Mouse (Mus musculus) ES-E14 (cell line): ENCODE data around the gene Gga1.

Experiments
- CHD2 ChIP-seq: IDR thresholded peaks from 2 replicates; pipeline ENCODE4 v1.6.1; 2014; ENCODE audit warnings: mild to moderate bottlenecking, low read depth, low read length, inconsistent platforms
- HCFC1 ChIP-seq: IDR thresholded peaks from 2 replicates; pipeline ENCODE4 v1.6.1; 2012; ENCODE audit warnings: low read length, inconsistent platforms, borderline replicate concordance; ENCODE audit not compliant: insufficient read depth
- MAFK ChIP-seq: IDR thresholded peaks from 2 replicates; pipeline ENCODE4 v1.6.1; 2014; ENCODE audit warnings: mild to moderate bottlenecking, low read depth, low read length, inconsistent platforms; ENCODE audit not compliant: insufficient read depth
- ZC3H11A ChIP-seq: IDR thresholded peaks from 2 replicates; pipeline ENCODE4 v1.6.1; 2012; ENCODE audit warnings: low read depth, mild to moderate bottlenecking, inconsistent platforms, low read length, borderline replicate concordance

DNA sequence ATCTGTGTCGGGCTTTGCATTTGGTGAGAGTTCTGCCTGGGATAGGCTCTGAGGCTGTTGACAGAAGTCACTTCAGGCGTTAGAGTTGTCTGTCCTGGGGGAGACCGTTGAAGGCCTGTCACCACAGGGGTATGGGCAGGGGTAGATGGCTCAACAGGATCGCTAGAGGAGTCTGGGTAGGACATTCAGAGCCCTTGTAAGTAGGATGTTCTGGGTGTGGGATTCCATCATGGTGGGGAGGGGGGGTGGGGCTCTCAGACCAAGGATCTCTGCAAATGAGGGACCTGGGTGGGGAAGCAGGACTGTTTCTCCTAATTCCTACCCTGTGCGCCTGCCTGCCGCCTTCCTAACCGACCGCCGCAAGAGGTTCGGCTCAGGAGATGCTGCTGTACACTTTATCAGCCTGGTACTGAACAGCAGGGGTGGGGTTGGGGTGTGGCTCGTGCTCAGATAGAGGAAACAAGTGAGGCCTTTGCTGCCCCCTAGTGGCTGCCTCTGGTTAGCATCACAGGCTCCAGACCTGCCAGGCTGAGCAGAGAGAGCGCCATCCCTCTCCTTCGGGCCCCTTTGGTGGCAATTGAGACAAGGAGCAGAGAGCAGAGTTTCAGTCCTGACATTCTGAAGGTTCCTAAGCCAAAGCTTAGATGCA, 25.4 kb upstream of the Gga1 start:
- TF ChIP-seq ZC3H11A = no peak
- TF ChIP-seq CHD2 = no peak
- no peak for TF ChIP-seq HCFC1
- TF ChIP-seq MAFK = no peak
